Mouse (Mus musculus): ENCODE measurements around the gene Fam129b.

- no peak for TF ChIP-seq ZC3H11A (IDR thresholded peaks at IDR 0.05; ENCODE audit: borderline replicate concordance, low read depth, low read length)
- no peak for TF ChIP-seq ZNF384 (IDR thresholded peaks at IDR 0.05; ENCODE audit: low read depth, low read length)
- TF ChIP-seq MAFK (IDR thresholded peaks at IDR 0.05; ENCODE audit: insufficient read depth, low read depth, low read length), result no peak
These were observed 46.0 kb downstream of the Fam129b start for GRCm38 (mm10) chr2:32921801-32922380.
